Mouse (Mus musculus): ENCODE data around the gene Gm10719. TPM values are rescaled to one million over a fixed set of nuclear protein-coding genes. Genes with fewer than 3 reads are reported as not detected.
"Not testable (repeated sequence)": the region's sequence is repeated elsewhere in the genome, so short reads cannot be mapped to it uniquely, and the experiment has no call there.

Gene Gm10719
- polyA plus RNA-seq, 1 experiment from 2014 or later = not detected

- H3K4me2 ChIP-seq (ENCODE audit: low read depth, low read length); H3K27ac ChIP-seq (ENCODE audit: low read length); ATAC-seq (ENCODE audit: insufficient read depth, low FRiP score); H3K4me3 ChIP-seq (replicated peaks; ENCODE audit: low read length); H3K9ac ChIP-seq (ENCODE audit: low read length); H3K9me3 ChIP-seq (replicated peaks; ENCODE audit: control insufficient read depth, low read length); H3K27me3 ChIP-seq (ENCODE audit: control insufficient read depth, insufficient read depth, low read length); H3K36me3 ChIP-seq (ENCODE audit: control insufficient read depth, insufficient read depth, low read length); H3K4me1 ChIP-seq (ENCODE audit: control insufficient read depth, insufficient read depth, low read length): not testable (repeated sequence)
- WGBS = 72% methylated on average over 6 of the region's 8 CpGs
These were observed 19.4 kb downstream of the Gm10719 start, which contains the start of gene Gm10715 for GRCm38 (mm10) chr9:3036577-3036976. Gm10715 (plus strand) TSS chr9:3036877.

GRCm38 (mm10) chr9:3038161-3038560 lies 21.0 kb downstream of the Gm10719 start:
- not testable (repeated sequence) for H3K9ac ChIP-seq (ENCODE audit: low read length); H3K36me3 ChIP-seq (ENCODE audit: control insufficient read depth, insufficient read depth, low read length); H3K4me3 ChIP-seq (replicated peaks; ENCODE audit: low read length); H3K27me3 ChIP-seq (ENCODE audit: control insufficient read depth, insufficient read depth, low read length); ATAC-seq (ENCODE audit: insufficient read depth, low FRiP score); H3K4me2 ChIP-seq (ENCODE audit: low read depth, low read length); H3K9me3 ChIP-seq (replicated peaks; ENCODE audit: control insufficient read depth, low read length); H3K4me1 ChIP-seq (ENCODE audit: control insufficient read depth, insufficient read depth, low read length); H3K27ac ChIP-seq (ENCODE audit: low read length)
- 57% methylated on average over 4 of the region's 4 CpGs for WGBS

Small RNA genes lying within 50 kb of the gene (microRNA-seq; reads per million reads assigned to microRNA genes)
- gene Mir101c = not detected

Other genes starting within 250 kb of the Gm10719 start
- gene Gm10722, start 16.5 kb upstream of the Gm10719 start, polyA plus RNA-seq (2015; fragmentation: Nextera tagmentation; extraction: Ambion mirVana) = not detected in 2 replicates
- not detected in 2 replicates for gene Gm11168, start 14.1 kb upstream of the Gm10719 start, polyA plus RNA-seq (2015; fragmentation: Nextera tagmentation; extraction: Ambion mirVana)
- gene Gm10721, start 4.3 kb upstream of the Gm10719 start, polyA plus RNA-seq (2015; fragmentation: Nextera tagmentation; extraction: Ambion mirVana) = not detected in 2 replicates
- gene Gm10720, start 1.8 kb upstream of the Gm10719 start, polyA plus RNA-seq (2015; fragmentation: Nextera tagmentation; extraction: Ambion mirVana) = not detected in 2 replicates
- gene Gm10718, start 6.1 kb downstream of the Gm10719 start, polyA plus RNA-seq (2015; fragmentation: Nextera tagmentation; extraction: Ambion mirVana) = 0.32 TPM in 1 of 2 replicates, not detected in the other
- not detected in 2 replicates for gene Gm10717, start 8.0 kb downstream of the Gm10719 start, polyA plus RNA-seq (2015; fragmentation: Nextera tagmentation; extraction: Ambion mirVana)
- gene Gm17535, start 17.2 kb downstream of the Gm10719 start, polyA plus RNA-seq (2015; fragmentation: Nextera tagmentation; extraction: Ambion mirVana) = not detected in 2 replicates
- gene Gm10715, start 19.5 kb downstream of the Gm10719 start, polyA plus RNA-seq (2015; fragmentation: Nextera tagmentation; extraction: Ambion mirVana) = not detected in 2 replicates

All from stomach, embryonic 16.5 days (tissue).